Mouse (Mus musculus) thymus, postnatal 10 days (tissue): ENCODE results near the gene Lsm2.
"Not testable (repeated sequence)": the region's sequence is repeated elsewhere in the genome, so short reads cannot be mapped to it uniquely, and the experiment has no call there.

Experiments used
- DNase-seq, 2 experiments: peaks; one replicate each; pipeline ENCODE4 v3.0.0; 2021; ENCODE audit warnings: low spot score in 2 of 2

Lsm2 gene

DNA sequence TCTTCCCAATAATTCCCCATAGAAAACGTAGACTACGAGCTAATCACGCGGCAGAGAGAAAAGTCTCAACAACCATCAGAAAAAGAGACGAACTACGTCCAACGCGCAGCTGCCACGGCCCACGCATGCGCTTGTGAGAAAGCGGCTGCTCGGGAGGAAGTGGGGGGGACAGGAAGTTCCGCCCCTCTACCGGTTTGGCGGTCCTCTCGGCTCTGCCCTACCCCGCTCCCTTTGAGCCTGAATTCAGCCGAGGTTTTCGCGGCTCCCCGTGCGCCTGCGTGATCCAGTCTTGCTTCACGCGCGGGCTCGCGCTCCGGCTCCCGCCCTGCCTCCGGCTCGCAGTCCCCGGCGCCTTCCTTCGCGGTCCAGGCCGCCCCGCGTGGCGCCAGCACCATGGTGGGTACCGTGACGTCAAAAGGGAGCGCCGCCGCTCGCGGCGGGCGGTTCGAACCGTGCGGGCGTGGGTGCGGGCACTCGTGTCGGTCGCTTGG lies at the start of gene Lsm2:
TSS of gene Lsm2 (plus strand) at position 173 of the 491 bp plus-strand sequence.
- DNase-seq = peak; percentile 87 to 88

- no peak for DNase-seq
Observed at GRCm38 (mm10) chr17:34932287-34932686, 49.4 kb upstream of the Lsm2 start.

- no peak for DNase-seq
Observed at GRCm38 (mm10) chr17:34934031-34934430, 47.6 kb upstream of the Lsm2 start.

DNA sequence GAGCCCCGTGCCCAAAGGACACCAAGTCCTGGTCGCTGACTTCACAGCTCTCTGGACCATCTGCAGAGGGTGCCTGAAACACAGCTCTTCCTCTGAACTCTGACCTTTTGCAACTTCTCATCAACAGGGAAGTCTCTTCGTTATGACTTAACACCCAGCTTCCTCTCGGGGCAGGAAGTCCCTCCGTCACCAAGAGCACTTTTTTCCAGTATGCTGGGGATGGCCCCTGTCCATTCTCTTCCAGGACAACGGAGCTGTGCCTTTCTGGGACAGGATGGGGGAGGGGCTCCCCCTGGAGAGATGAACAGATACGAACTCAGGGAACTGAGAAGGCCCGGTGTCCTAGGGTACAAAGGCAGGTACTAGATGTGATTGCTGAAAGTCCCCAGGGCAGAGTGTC lies 46.8 kb upstream of the Lsm2 start:
- no peak for DNase-seq

DNA sequence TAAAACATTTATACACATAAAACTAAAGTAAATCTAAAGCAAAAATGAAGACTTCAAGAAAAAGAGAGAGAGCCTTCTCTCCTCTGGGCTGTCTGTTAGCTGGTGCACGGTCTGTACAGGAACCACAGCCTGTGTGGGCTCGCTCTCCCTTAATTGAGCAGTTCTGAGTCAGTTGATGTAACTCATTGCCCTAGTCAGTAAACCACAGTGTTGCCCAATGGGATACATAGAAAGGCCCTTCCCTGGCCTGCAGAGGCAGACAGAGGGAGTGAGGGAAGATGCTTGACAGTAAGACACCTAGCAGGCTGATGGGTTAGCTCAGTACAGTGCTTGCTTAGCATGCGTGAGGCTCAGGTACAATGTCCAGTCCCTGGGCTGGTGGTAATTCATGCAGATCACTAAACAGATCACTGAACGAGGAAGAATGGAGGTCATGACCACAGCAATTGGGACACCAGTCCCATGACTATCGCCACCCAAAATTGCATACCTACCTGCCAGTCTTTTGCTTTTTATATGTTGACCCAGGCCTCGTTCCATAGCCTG lies 43.6 kb upstream of the Lsm2 start:
- no peak for DNase-seq

GRCm38 (mm10) chr17:34941344-34942041 lies 40.2 kb upstream of the Lsm2 start:
- no peak for DNase-seq

DNA sequence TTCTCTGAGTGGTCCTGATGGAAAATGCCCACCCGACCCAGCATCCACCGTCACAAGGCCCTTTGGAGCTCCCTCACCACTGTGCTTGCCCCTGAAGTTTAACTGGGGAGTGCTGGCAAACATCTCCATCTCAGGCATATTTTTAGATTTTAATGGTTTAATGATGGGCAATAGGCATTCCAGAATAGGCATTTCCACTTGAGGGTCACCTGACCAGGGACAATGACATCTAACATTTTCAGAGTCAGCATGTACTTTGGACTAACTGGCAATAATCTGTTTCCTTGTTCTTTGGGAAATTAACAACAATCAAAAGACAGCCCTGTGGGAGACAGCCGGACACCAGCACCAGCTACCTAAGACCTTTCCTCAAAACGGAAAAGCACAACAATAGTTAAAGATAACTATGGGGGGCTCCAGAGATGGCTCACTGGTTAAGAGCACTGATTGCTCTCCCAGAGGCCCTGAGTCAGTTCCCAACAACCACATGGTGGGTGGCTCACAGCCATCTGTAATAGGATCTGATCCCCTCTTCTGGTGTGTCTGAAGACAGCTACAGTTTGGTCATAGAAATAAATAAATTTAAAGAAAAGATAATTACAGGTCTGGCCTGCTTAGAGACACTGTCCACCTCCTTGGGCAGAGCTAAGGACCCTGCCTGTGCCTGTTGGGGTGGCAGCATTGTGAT lies 38.4 kb upstream of the Lsm2 start:
- DNase-seq = no peak

DNA sequence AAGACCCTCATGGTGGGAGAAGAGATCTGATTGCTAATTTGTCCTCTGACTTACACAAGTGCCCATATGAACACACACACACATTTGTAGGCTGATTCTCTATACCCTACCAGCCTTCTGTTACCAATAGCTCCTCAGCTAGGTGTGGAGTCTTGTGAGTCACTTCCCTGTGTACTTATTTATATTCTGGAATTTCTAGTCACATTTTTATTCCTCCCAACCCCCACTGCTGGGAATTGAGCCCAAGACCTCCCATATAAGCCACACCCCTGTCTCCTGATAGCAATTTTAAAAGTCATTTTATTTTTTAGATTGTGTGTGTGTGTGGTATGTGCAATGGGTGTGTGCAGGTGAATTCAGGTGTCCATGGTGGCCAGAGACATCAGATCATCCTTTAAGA lies 37.3 kb upstream of the Lsm2 start:
- no peak for DNase-seq

DNA sequence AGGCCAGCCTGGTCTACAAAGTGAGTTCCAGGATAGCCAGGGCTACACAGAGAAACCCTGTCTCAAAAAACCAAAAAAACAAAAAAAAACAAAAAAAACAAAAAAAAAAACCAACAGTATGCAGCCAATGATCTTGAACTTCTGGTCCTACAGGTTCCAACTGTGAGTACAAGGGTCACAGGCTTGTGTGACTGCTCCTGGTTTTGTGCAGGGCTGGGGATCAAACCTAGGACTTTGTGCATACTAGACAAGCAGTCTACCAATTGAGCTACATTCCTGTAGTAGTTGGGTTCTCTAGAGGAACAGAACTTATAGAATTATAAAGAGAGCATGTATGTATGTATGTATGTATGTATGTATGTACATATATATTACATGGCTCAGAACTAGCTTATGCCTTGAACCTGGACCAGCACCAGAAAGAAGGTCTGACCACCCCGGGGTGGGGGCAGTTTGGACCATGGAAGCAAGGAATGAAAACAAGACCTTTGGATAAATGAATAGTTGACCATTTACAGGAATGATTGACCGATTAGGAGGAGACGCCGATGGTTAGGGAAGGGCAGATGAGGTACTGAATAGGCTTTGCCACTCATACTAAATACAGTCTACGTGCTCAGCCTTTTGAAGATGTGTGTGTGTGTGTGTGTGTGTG lies 35.0 kb upstream of the Lsm2 start:
- no peak for DNase-seq

DNA sequence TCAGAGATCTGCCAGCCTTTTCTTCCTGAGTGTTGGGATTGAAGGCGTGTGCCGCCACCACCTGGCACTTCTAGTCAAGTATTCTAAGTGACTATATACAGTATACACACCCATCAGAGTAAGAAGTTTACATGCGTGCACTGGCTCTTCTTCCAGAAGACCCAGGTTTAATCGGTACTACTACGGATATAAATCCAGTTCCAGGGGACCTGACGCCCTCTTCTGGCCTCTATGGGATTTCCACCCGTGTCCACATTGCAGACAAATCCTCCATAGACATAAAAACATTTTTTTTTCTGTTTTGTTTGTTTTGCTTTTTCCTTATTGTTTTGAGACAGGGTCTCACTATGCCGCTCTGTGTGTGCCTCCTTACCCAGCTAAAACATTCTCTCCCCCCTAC lies 34.1 kb upstream of the Lsm2 start:
- DNase-seq = no peak

DNA sequence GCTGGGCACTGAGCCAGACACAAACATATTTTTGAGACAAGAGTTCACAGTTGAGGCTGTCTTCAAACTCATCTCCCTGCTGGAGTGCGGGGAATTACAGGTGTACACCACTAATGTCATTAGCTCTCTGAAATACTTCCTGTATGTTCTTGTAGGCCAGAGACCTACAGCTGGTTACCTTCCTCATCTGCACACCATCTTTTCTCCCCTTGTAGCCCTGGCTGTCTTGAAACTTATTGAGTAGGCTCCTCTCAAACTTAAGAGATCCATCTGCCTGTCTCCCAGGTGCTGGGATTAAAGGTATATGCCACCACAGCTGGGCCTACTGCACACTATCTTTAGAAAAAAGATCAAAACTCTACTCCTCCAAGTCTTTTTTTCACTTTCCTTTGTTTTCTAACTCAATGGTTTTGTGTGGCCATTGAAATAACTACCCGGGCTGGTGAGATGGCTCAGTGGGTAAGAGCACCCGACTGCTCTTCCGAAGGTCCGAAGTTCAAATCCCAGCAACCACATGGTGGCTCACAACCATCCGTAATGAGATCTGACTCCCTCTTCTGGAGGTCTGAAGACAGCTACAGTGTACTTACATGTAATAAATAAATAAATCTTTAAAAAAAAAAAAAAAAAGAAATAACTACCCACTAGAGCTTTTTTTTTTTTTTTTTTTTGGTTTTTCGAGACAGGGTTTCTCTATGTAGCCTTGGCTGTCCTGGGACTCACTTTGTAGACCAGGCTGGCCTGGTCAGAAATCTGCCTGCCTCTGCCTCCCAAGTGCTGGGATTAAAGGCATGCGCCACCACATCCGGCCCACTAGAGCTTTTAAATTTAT lies 32.7 kb upstream of the Lsm2 start:
- not testable (repeated sequence) for DNase-seq

DNA sequence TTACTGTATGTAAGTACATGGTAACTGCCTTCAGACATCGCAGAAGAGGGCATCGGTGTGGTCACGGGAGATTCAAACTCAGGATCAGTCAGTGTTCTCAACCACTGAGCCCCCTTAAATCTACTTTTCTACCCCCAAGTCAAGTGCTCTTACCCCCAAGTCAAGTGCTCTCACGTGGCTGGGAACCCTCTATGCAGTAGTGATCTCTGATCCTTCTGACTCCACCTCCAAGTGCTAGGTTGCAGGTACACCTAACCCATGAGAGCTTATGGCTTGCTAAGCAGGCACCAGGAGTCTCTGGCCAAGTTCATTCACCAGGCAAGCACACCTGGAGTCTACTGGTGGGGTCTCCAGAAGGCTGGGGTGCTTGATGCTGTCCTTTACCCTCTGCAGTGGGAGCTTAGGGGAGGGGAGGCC lies 32.1 kb upstream of the Lsm2 start:
- no peak for DNase-seq

DNA sequence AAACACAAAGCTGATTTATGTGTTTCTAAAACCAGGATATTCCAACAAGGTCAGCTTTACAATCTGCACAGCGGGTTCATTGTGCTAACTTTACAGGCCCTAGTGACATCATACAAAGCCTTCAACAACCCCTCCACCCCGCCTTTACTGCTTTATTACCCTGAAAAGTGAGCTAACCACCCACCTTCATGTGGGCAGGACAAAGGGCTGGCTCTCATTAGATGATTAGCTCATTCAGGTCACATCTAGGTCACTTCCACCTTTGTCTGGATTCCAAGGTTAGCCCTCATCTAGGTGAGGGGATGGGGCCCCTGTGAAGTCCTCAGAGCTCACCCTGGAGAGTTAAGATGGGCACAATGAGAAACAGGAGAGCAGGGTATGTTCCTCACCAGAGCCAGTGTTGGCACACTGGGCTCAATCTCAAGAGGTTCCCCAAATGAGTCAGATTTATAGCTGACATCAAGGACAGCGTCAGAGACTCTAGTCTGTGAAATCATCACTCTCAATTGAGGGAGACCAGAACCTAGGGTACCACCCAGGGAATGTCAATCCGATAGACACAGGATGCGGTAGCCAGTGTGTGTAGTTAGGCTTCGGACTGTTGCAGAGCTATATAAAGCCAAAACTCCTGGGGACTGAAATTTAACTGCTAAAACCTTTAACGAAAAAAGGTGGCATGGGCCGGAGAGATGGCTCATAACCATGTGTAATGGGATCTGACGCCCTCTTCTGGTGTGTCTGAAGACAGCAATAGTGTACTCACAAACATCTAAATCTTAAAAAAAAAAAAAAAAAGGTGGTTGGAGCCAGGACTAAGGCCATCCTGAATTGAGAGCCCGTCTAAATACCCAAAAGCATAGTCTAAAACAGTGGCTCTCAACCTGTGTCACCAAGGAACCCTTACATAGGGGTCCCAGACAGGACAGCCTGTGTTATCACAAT lies 30.9 kb upstream of the Lsm2 start:
- DNase-seq = no peak

DNA sequence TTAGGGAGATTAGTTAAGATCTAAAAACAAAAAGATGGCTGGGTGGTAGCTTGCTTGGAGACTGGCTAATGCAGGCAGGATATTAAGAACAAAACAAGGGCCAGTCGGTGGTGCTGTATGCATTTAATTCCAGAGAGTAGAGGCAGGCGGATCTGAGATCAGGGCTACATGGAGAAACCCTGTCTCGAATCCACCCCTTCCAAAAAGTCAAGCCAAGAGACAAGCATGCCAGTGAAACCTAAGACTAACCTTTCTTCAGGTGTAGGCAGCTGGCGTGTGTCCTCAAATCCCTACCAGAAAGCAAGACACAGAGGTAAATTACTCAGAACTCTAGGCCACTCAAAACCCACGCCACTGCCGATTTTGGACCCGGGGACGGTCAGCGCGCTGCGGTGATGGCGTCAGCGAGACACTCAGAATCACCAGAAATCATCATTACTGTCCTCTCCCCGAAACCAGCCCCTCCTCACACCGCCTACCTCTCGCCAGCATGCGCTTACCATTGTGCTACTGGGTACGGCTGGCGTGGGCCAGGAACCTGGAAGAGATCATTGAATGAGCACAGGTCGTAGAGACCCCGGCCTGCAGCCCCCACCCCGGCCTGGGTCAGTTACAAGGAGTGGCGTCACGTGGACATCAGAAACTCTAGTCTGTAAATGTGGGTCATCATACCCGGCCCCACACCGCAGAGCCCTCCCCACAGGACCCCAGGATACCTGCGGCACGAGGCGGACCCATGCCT lies 29.9 kb upstream of the Lsm2 start:
- no peak for DNase-seq

- DNase-seq = peak; percentile 71 to 78
Observed at GRCm38 (mm10) chr17:34952378-34953040, 29.2 kb upstream of the Lsm2 start.

DNA sequence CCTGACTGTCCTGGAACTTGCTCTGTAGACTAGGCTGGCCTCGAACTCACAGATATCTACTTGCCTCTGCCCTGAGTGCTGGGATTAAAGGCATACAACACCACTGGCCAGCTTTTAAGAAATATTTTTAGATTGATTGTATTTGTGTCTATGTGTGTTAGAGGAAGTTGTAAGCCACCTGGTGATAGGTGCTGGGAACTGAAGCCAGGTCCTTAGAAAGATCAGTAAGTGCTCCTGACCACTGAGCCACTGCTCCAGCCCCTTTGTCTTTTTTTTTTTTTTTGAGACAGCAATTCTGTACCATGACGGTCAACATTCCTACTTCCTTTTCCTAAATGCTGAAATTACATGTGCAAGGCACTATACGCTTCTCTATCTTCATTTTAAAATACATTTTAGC lies 28.4 kb upstream of the Lsm2 start:
- DNase-seq = no peak

DNA sequence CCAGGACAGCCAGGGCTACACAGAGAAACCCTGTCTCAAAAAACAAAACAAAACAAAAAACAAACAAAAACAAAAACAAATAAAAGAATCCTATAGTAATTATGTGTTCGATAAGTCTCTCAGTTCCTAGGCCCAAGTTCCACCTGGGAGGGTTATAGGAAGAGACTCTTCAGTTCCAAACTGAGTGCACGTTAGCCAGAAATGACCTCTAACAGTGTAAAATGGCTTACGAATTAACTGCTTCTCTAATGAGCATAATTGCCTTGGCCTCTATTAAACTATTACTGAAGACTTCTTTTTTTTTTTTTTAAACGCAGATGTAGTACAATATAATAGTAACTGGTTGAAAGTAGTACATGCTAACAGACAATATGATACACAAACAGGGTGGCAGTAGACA lies 27.8 kb upstream of the Lsm2 start:
- no peak for DNase-seq

DNA sequence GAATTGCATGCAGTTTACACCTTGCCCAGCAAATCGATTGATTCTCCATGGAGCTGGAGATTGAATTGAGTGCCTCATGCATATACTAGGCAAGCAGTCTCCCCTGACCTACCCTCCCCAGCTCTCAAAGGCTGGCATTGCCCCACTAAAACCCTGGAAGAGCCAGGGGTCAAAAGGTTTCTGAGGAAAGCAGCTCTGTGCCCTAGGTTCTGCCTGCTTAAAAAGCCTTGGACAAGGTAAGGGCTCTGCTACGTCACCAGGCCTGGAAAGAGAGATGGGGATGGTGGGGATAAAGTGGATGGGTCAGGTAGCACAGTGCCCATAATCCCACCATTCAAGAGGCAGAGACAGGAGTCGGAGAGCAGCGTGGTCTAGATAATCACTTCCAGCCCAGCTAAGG lies 26.8 kb upstream of the Lsm2 start:
- no peak for DNase-seq

DNA sequence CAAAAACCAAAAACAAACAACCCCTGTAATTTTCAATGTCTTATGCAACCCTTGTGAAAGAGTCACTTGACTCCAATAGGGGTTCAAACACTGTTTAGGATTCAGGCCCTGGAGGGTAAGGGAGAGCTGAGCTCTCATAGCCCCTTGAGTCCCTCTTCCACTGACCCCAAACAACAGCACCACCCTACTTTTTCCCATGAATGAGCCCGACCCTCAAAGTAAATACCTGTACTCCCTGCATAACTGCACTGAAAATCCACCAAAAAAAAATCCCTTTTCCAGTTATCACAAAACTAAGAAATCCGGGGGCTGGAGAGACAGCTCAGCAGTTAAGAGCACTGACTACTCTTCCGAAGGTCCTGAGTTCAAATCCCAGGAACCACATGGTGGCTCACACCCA lies 25.8 kb upstream of the Lsm2 start:
- no peak for DNase-seq
